Mouse (Mus musculus) C2C12 (cell line): Measurements from ENCODE around the gene Tbc1d1. TPM values are rescaled to one million over a fixed set of nuclear protein-coding genes. Genes with fewer than 3 reads are reported as not detected.

Experiments used
- H3K27me3 ChIP-seq: one replicate; pipeline ENCODE4 v1.6.1; 2011; ENCODE audit not compliant: control insufficient read depth, insufficient read depth, insufficient read length
- H3K36me3 ChIP-seq: one replicate; pipeline ENCODE4 v1.6.1; 2011; ENCODE audit not compliant: control insufficient read depth, insufficient read depth
- H3K4me3 ChIP-seq: one replicate; pipeline ENCODE4 v1.5.1; 2011; ENCODE audit warnings: mild to moderate bottlenecking, control low read depth; ENCODE audit not compliant: poor library complexity, insufficient read depth, severe bottlenecking
- H3K79me2 ChIP-seq: one replicate; pipeline ENCODE4 v1.6.1; 2011; ENCODE audit not compliant: control insufficient read depth, insufficient read depth
- H3K79me3 ChIP-seq: one replicate; pipeline ENCODE4 v1.6.1; 2011; ENCODE audit warnings: low read depth, control low read depth
- H3ac ChIP-seq: one replicate; pipeline ENCODE3; 2011; ENCODE audit warnings: low read depth; ENCODE audit not compliant: control insufficient read depth, insufficient read length
- CEBPB ChIP-seq: IDR thresholded peaks from one replicate; pipeline ENCODE4 v1.6.1; 2011; ENCODE audit warnings: low read depth, mild to moderate bottlenecking, control low read depth, moderate library complexity
- CTCF ChIP-seq: IDR thresholded peaks from one replicate; pipeline ENCODE4 v1.5.1; 2011; ENCODE audit not compliant: control insufficient read depth, insufficient read depth, insufficient read length
- FOSL1 ChIP-seq: IDR thresholded peaks from one replicate; pipeline ENCODE4 v1.8.0; 2011; ENCODE audit warnings: mild to moderate bottlenecking, low read length; ENCODE audit not compliant: poor library complexity, insufficient read depth, severe bottlenecking
- MAX ChIP-seq: IDR thresholded peaks from one replicate; pipeline ENCODE4 v1.6.1; 2011; ENCODE audit warnings: mild to moderate bottlenecking, control low read depth
- MYOD1 ChIP-seq: IDR thresholded peaks from one replicate; pipeline ENCODE4 v1.6.1; 2011; ENCODE audit warnings: low read depth; ENCODE audit not compliant: control insufficient read depth, insufficient read length
- MYOG ChIP-seq: IDR thresholded peaks from one replicate; pipeline ENCODE4 v1.6.1; 2011; ENCODE audit not compliant: control insufficient read depth, insufficient read length; ENCODE audit errors: extremely low read depth
- USF1 ChIP-seq: IDR thresholded peaks from one replicate; pipeline ENCODE4 v1.6.1; 2011; ENCODE audit warnings: low read depth, mild to moderate bottlenecking, control low read depth, moderate library complexity
- polyA plus RNA-seq: library from polyadenylated mRNA; unstranded; fragments of >200 nt; fragmentation: generic; extraction: Trizol; gene quantifications from one replicate; pipeline ENCODE4 v1.2.1, GENCODE M21; 2012; ENCODE audit warnings: missing spikeins

Gene Tbc1d1
- polyA plus RNA-seq, 1 experiment, result 25.0 TPM

DNA sequence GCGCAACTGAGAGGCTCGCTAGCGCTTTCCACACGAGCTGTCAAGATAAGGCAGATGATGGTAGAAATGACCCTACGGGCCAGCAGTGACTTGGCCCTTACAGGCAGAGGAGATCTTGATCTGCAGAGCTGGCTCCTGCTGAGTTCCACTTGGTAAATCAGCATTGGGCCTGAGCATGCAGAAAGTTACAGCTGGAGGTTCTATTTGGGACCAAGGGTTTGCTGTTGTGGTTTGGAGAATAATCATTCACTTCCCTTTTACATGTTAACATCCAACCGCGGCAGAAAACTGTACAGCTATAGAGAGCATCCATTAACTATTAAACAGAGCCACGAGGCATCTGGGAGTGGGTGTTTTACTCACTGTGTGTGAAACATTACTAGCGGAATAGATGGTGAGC lies 111.2 kb downstream of the Tbc1d1 start:
- H3K79me2 ChIP-seq, result no peaks in the 10 kb centered on the region
- TF ChIP-seq FOSL1 (no peak), MAX (no peak), CEBPB (no peak), CTCF (no peak), MYOG (no peak), MYOD1 (no peak)

DNA sequence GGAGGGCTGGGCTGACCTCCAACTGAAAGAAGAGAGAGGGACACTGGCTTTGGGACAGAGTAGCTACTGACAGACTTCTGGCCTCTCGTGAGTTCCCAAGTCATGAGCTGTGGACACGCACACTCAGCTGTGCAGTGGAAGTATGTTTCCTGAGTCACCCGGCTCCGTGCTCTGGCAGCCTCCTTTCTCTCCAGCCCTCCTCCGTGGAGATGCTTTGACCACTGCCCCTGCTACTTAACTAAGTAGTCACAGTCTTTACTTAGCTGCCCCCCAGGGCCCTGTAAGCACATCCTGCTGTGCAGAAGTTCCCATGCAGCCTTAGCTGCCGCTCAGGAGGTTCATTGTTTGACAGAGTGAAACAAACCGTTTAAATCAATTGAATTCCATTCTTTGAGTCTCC lies 113.6 kb downstream of the Tbc1d1 start:
- Histone ChIP-seq H3K36me3 (peaks cover 20% of the 10 kb centered on the region), H3K79me2 (no peaks in the 10 kb centered on the region), H3K27me3 (no peaks in the 10 kb centered on the region), H3K79me3 (no peaks in the 10 kb centered on the region), H3ac (no peak overlapping the region), H3K4me3 (no peak overlapping the region)
- TF ChIP-seq MYOD1 (no peak), CEBPB (no peak), FOSL1 (no peak), CTCF (no peak), USF1 (no peak), MYOG (no peak), MAX (no peak)

More for the DNA sequence above, 111.2 kb downstream of the Tbc1d1 start:
- Histone ChIP-seq H3ac (no peak overlapping the region), H3K36me3 (peaks cover 15% of the 10 kb centered on the region), H3K79me3 (no peaks in the 10 kb centered on the region), H3K27me3 (no peaks in the 10 kb centered on the region), H3K4me3 (no peak overlapping the region)

DNA sequence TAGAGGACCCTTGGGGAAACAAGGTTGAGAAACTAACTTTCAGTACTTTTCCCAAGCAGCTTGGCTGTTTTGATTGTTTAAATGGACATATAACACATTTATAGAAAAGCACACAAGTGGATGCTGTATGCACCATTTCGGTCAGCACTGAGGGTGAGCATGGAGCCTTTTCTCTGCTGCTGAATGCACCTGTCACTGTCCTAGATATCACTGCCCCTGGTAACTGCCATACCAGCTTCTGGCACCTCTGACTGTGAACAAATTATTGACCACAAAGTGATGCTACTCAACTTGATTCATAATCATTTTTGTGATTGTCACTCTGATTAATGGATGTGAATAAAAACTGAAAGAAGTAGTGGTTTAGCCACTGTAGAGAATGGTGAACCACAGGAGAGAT lies 117.4 kb downstream of the Tbc1d1 start:
- Histone ChIP-seq H3K36me3 (peaks cover 45% of the 10 kb centered on the region), H3K79me3 (no peaks in the 10 kb centered on the region), H3K27me3 (no peaks in the 10 kb centered on the region), H3K4me3 (no peak overlapping the region), H3ac (no peak overlapping the region), H3K79me2 (no peaks in the 10 kb centered on the region)
- TF ChIP-seq MYOD1, result peak; percentile 72
- no peak for TF ChIP-seq CEBPB

- Histone ChIP-seq H3K4me3 (no peak overlapping the region), H3K79me2 (no peaks in the 10 kb centered on the region), H3K79me3 (no peaks in the 10 kb centered on the region), H3K36me3 (peaks cover 53% of the 10 kb centered on the region), H3ac (no peak overlapping the region), H3K27me3 (no peaks in the 10 kb centered on the region)
- TF ChIP-seq FOSL1 (no peak), MYOD1 (no peak), USF1 (no peak), MAX (no peak), CEBPB (no peak), CTCF (no peak), MYOG (no peak)
Measured at GRCm38 (mm10) chr5:64274296-64274695, 118.2 kb downstream of the Tbc1d1 start.

GRCm38 (mm10) chr5:64274738-64275451 lies 118.8 kb downstream of the Tbc1d1 start:
- Histone ChIP-seq H3K36me3 (peaks cover 54% of the 10 kb centered on the region), H3K27me3 (no peaks in the 10 kb centered on the region), H3K79me2 (no peaks in the 10 kb centered on the region), H3K79me3 (no peaks in the 10 kb centered on the region), H3ac (no peak overlapping the region), H3K4me3 (no peak overlapping the region)
- TF ChIP-seq CTCF (peak; percentile 49), USF1 (no peak), MYOG (no peak)

- H3K79me2 ChIP-seq, result no peaks in the 10 kb centered on the region
- TF ChIP-seq USF1 (no peak), FOSL1 (no peak)
- H3K79me3 ChIP-seq, result no peaks in the 10 kb centered on the region
- H3K36me3 ChIP-seq, result peaks cover 47% of the 10 kb centered on the region
- no peak overlapping the region for H3ac ChIP-seq
- H3K4me3 ChIP-seq, result no peak overlapping the region
- no peaks in the 10 kb centered on the region for H3K27me3 ChIP-seq
Measured at GRCm38 (mm10) chr5:64277646-64278191, 121.6 kb downstream of the Tbc1d1 start.
